Mouse (Mus musculus): ENCODE measurements around the gene Kirrel. TPM values are rescaled to one million over a fixed set of nuclear protein-coding genes. Genes with fewer than 3 reads are reported as not detected.
A peak's percentile ranks its signal among the peaks of the same experiment; 100 is the strongest.

The Kirrel gene
- polyA plus RNA-seq, 1 experiment from 2014 or later = 12.0 TPM

DNA sequence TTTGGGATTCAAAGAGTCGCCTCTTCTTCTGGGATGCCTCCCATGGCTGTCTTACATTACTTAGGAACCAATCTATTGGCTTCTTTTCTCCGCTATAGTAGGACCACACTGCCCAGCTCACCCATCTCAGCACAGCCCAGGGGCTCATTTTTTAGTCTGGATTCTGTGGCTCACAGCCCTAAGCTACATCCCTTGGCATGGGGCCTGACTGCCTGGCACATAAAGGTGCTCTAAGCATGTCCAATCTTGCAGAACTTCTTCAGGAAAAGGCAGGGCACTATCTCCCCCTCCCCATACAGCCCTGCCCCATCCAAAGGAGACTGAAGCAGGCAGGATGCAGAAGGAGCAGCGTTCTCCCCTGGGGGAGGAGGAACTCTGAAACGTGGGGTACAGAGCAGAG lies 73.6 kb downstream of the Kirrel start:
- DNase-seq (ENCODE audit: low spot score) (no peak), ATAC-seq (replicated peaks; ENCODE audit: insufficient number of reproducible peaks, low FRiP score, low TSS enrichment, low read depth) (no peak)
- Histone ChIP-seq H3K4me3 (ENCODE audit: low read depth, low read length) (no peak overlapping the region), H3K27me3 (ENCODE audit: control insufficient read depth, insufficient read depth, low read length) (no peaks in the 10 kb centered on the region), H3K9ac (replicated peaks; ENCODE audit: low read length) (no peak overlapping the region), H3K9me3 (replicated peaks; ENCODE audit: control insufficient read depth, low read length) (no peaks in the 10 kb centered on the region), H3K27ac (replicated peaks; ENCODE audit: low read depth, low read length) (no peak overlapping the region), H3K4me1 (ENCODE audit: control insufficient read depth, insufficient read depth, low read length) (peaks cover 5% of the 10 kb centered on the region), H3K4me2 (ENCODE audit: low read depth, low read length) (no peak overlapping the region), H3K36me3 (replicated peaks; ENCODE audit: control insufficient read depth, insufficient read depth, low read depth, low read length) (peaks cover 5% of the 10 kb centered on the region)
- WGBS = 83% methylated on average over 4 of the region's 4 CpGs

DNA sequence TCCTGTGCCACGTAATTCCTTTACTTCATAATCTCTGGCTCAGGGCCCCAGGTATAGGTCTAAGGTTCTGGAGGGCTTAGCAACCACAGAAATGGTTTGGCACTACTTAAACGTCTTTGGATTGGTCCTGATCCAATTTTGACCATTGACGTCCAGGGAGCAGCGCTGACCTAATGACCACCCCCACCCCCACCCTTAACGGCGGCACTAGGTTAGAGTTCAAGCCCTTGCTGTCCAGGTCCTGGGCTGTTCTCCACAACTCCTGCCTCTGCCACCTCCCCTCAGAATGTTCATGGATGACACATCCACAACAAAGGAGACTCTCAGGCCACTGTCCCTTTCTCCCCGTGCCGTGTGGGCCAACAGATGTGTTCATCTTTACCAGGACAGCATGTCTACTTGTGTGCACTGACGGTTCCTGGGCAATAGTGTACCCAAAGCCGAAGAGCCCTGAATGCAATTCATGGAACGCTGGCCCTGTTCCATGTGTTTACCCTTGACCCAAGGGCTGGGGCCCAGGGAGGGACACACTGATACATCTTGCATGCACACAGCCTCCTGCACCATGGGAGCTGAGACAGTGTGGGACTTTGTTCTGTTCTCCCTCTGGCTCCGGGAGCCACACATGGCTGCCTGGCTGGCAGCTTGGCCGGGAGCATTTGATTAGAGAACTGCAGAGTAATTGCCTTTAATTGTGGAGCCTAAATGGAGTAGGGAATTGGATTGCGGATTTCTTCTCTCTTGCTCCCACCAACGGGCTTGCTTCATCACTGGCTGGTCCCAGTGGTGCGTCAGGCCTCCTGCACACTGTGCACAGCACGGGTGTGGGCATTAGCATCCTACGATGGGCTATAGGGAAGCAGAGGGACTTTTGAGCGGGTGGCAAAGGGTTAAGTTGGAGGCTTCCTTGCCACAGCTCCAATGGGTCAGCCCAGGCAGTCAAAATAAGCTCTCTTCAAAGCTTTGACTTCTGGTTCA lies 76.3 kb downstream of the Kirrel start:
- H3K4me3 ChIP-seq (ENCODE audit: low read depth, low read length) = no peak overlapping the region
- no peaks in the 10 kb centered on the region for H3K9me3 ChIP-seq (replicated peaks; ENCODE audit: control insufficient read depth, low read length)
- DNase-seq (ENCODE audit: low spot score) = no peak
- H3K4me1 ChIP-seq (ENCODE audit: control insufficient read depth, insufficient read depth, low read length) = peaks cover 5% of the 10 kb centered on the region
- H3K27me3 ChIP-seq (ENCODE audit: control insufficient read depth, insufficient read depth, low read length) = no peaks in the 10 kb centered on the region
- no peak overlapping the region for H3K4me2 ChIP-seq (ENCODE audit: low read depth, low read length)
- no peak overlapping the region for H3K9ac ChIP-seq (replicated peaks; ENCODE audit: low read length)
- WGBS = 65% methylated on average over 19 of the region's 19 CpGs
- ATAC-seq (replicated peaks; ENCODE audit: insufficient number of reproducible peaks, low FRiP score, low TSS enrichment, low read depth) = peak; percentile 20; the same call in 1 of the 2 replicates
- H3K36me3 ChIP-seq (replicated peaks; ENCODE audit: control insufficient read depth, insufficient read depth, low read depth, low read length) = peaks cover 5% of the 10 kb centered on the region
- no peak overlapping the region for H3K27ac ChIP-seq (replicated peaks; ENCODE audit: low read depth, low read length)

DNA sequence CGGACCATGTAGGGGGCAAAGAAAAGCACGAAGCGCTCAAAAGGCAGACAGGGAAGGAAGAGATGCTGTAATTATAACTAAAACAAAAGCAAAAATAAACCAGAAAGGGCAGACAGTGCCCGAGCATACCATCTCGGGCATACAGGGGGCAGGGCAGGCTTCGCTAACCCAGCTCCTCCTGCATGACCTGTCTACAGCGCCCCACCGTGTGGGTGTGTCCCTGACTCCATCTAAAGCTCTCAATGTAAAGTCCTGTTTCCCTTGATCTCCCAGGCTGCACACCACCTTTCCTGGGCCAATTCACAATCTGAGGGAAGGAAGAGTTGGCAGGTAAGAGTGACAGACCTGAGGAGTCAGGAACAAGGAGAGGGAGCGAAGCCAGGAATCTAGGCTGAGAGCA lies 77.3 kb downstream of the Kirrel start:
- ATAC-seq (replicated peaks; ENCODE audit: insufficient number of reproducible peaks, low FRiP score, low TSS enrichment, low read depth) (no peak), DNase-seq (ENCODE audit: low spot score) (no peak)
- Histone ChIP-seq H3K4me2 (ENCODE audit: low read depth, low read length) (no peak overlapping the region), H3K9ac (replicated peaks; ENCODE audit: low read length) (no peak overlapping the region), H3K27ac (replicated peaks; ENCODE audit: low read depth, low read length) (no peak overlapping the region), H3K4me1 (ENCODE audit: control insufficient read depth, insufficient read depth, low read length) (peaks cover 3% of the 10 kb centered on the region), H3K4me3 (ENCODE audit: low read depth, low read length) (no peak overlapping the region), H3K36me3 (replicated peaks; ENCODE audit: control insufficient read depth, insufficient read depth, low read depth, low read length) (peaks cover 5% of the 10 kb centered on the region), H3K9me3 (replicated peaks; ENCODE audit: control insufficient read depth, low read length) (no peaks in the 10 kb centered on the region), H3K27me3 (ENCODE audit: control insufficient read depth, insufficient read depth, low read length) (no peaks in the 10 kb centered on the region)
- WGBS = 93% methylated on average over 9 of the region's 9 CpGs

DNA sequence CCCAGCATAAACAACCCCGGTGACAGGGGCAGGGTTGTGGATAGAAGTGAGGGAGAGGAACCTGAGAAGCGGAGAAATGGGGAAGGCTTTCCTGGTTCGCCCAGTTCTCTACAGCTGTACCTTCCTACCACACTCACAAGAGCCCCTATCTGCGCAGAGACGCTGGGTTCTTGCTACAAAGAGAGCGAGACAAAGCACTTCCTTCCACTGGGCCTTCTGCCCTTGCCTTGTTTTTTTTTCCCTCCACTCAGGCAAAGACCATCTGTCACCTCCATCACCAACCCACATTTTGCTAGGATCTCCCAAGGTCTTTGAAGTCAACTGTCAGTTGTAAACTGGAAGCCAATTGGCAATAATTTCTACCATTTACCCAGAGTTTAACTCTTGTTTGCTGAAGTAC lies 80.8 kb downstream of the Kirrel start:
- H3K9me3 ChIP-seq (replicated peaks; ENCODE audit: control insufficient read depth, low read length) = no peaks in the 10 kb centered on the region
- H3K9ac ChIP-seq (replicated peaks; ENCODE audit: low read length) = no peak overlapping the region
- H3K27me3 ChIP-seq (ENCODE audit: control insufficient read depth, insufficient read depth, low read length) = no peaks in the 10 kb centered on the region
- H3K27ac ChIP-seq (replicated peaks; ENCODE audit: low read depth, low read length) = no peak overlapping the region
- no peak overlapping the region for H3K4me3 ChIP-seq (ENCODE audit: low read depth, low read length)
- DNase-seq (ENCODE audit: low spot score) (no peak), ATAC-seq (replicated peaks; ENCODE audit: insufficient number of reproducible peaks, low FRiP score, low TSS enrichment, low read depth) (no peak)
- H3K36me3 ChIP-seq (replicated peaks; ENCODE audit: control insufficient read depth, insufficient read depth, low read depth, low read length) = peaks cover 3% of the 10 kb centered on the region
- H3K4me1 ChIP-seq (ENCODE audit: control insufficient read depth, insufficient read depth, low read length) = peaks cover 3% of the 10 kb centered on the region
- no peak overlapping the region for H3K4me2 ChIP-seq (ENCODE audit: low read depth, low read length)
- 64% methylated on average over 6 of the region's 6 CpGs for WGBS

DNA sequence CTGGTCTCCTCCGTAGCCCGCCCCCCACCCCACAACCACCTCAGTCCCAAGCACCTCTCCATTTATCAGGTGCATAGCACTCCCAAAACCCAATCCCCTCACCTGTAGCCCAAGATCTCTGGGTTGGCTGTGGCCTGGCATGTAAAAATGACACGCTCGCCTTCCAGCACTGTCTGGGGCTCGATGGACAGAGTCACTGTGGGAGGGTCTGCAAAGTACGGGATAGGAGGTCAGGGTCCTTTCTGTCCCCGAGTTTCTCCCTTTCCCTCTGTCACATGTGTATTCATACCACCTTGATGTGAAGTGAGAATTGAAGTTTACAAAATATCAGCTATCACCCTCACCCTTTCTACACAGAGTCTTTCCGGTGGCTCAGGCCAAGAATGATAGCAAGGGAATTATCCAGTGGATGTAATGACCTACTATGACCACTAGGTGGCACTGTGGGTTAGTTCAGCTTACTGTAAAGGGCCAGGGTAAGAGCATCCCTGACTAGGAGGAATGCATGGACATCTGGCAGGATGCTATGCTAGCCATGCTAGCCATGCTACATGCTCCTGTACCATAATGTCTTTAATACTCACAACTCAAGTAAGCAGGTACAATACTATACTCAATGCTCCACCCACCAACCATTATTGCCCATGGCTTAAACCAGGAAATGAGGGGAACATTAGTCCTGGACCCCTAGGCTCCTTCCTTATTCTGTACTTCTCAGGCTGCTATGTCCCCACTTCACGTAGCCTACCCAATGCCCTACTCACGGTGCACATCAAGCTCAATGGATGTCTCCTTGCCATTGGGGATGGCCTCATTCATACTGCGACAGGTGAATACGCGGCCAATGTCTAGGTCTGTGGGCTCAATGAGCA lies 84.6 kb downstream of the Kirrel start:
- peaks cover 3% of the 10 kb centered on the region for H3K36me3 ChIP-seq (replicated peaks; ENCODE audit: control insufficient read depth, insufficient read depth, low read depth, low read length)
- no peaks in the 10 kb centered on the region for H3K9me3 ChIP-seq (replicated peaks; ENCODE audit: control insufficient read depth, low read length)
- ATAC-seq (replicated peaks; ENCODE audit: insufficient number of reproducible peaks, low FRiP score, low TSS enrichment, low read depth) (peak; percentile 70), DNase-seq (ENCODE audit: low spot score) (peak; percentile 90)
- no peak overlapping the region for H3K4me3 ChIP-seq (ENCODE audit: low read depth, low read length)
- no peak overlapping the region for H3K9ac ChIP-seq (replicated peaks; ENCODE audit: low read length)
- H3K4me2 ChIP-seq (ENCODE audit: low read depth, low read length) = no peak overlapping the region
- no peaks in the 10 kb centered on the region for H3K27me3 ChIP-seq (ENCODE audit: control insufficient read depth, insufficient read depth, low read length)
- 77% methylated on average over 13 of the region's 13 CpGs for WGBS
- no peaks in the 10 kb centered on the region; the same call in 1 of the 2 replicates for H3K4me1 ChIP-seq (ENCODE audit: control insufficient read depth, insufficient read depth, low read length)
- H3K27ac ChIP-seq (replicated peaks; ENCODE audit: low read depth, low read length) = no peak overlapping the region

DNA sequence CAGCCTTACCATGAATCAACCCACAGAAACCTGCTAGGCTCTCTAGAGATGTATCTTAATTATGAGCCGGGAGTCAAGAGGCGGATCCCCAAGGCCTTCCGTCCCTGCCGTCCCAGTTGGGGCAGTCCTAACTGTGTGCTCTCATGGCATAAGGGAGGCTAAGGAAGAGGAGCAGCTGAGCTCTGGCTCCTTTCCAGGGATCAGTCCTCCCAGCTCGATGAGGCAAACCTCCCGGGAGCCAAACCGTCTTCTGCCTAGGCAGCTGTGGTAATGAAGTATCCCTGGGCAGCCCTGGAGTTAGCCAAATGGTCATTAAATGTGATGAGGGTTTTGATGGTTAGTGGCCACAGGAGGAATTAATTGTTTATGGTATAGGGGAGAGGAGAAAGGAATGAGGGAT lies 87.4 kb downstream of the Kirrel start:
- ATAC-seq (replicated peaks; ENCODE audit: insufficient number of reproducible peaks, low FRiP score, low TSS enrichment, low read depth) = no peak
- 87% methylated on average over 7 of the region's 7 CpGs for WGBS
- H3K9ac ChIP-seq (replicated peaks; ENCODE audit: low read length) = no peak overlapping the region

DNA sequence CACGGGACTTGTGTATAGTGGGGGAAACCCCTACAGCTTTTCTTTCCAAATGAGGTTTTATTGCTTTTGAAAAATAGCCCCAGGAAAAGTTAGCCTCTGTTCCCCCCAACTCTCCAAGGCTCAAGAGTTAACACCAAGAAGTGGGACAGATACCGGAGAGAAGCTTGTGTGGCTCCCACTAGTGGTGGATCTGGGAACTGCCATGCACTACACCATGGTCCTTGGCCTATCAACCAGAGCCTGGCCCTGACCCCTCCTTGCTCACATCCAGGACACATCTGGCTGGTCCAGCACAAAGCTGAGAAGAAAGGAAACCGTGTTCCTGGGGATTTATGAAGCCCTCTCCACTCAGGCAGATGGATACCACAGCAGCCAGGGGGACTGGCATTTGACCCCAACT lies 92.3 kb downstream of the Kirrel start:
- Histone ChIP-seq H3K9ac (replicated peaks; ENCODE audit: low read length) (no peak overlapping the region), H3K36me3 (replicated peaks; ENCODE audit: control insufficient read depth, insufficient read depth, low read depth, low read length) (peaks cover 21% of the 10 kb centered on the region), H3K27ac (replicated peaks; ENCODE audit: low read depth, low read length) (no peak overlapping the region), H3K4me3 (ENCODE audit: low read depth, low read length) (no peak overlapping the region), H3K27me3 (ENCODE audit: control insufficient read depth, insufficient read depth, low read length) (no peaks in the 10 kb centered on the region), H3K4me2 (ENCODE audit: low read depth, low read length) (no peak overlapping the region), H3K9me3 (replicated peaks; ENCODE audit: control insufficient read depth, low read length) (no peaks in the 10 kb centered on the region), H3K4me1 (ENCODE audit: control insufficient read depth, insufficient read depth, low read length) (no peaks in the 10 kb centered on the region)
- DNase-seq (ENCODE audit: low spot score) = peak; percentile 69
- ATAC-seq (replicated peaks; ENCODE audit: insufficient number of reproducible peaks, low FRiP score, low TSS enrichment, low read depth) = no peak
- WGBS = 70% methylated on average over 3 of the region's 3 CpGs

More for the DNA sequence above, 87.4 kb downstream of the Kirrel start:
- Histone ChIP-seq H3K36me3 (replicated peaks; ENCODE audit: control insufficient read depth, insufficient read depth, low read depth, low read length) (peaks cover 19% of the 10 kb centered on the region), H3K4me3 (ENCODE audit: low read depth, low read length) (no peak overlapping the region), H3K4me1 (ENCODE audit: control insufficient read depth, insufficient read depth, low read length) (no peaks in the 10 kb centered on the region), H3K27ac (replicated peaks; ENCODE audit: low read depth, low read length) (no peak overlapping the region), H3K9me3 (replicated peaks; ENCODE audit: control insufficient read depth, low read length) (no peaks in the 10 kb centered on the region), H3K27me3 (ENCODE audit: control insufficient read depth, insufficient read depth, low read length) (no peaks in the 10 kb centered on the region), H3K4me2 (ENCODE audit: low read depth, low read length) (no peak overlapping the region)
- DNase-seq (ENCODE audit: low spot score) = no peak
